In the genomic region with DNA sequence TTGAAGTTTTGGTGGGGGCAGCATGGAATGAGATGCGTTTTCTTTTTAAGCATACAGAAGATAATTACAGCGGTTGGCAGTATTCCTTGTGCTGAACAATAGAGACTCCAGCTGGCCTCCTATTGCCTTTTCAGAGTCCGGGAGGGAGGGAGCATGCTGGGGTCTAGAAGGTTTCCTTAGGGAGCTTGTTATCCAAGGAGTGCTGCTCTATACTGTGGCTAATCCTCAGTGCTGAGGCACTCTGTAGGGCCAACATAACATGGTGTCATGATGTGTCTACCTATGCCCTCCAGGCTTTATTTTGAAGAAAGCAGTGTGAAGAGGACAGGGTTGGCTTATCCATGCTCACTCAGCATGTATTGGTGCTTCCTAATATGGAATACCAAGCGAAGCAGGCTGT, we compare ENCODE assay signal across 13 mouse cellular contexts.
DNase-seq lines count a peak whose midpoint lies in the region; ATAC-seq lines count a peak whose summit lies in the region.
"Had no signal": no experiment of that assay in that cellular context is flagged by ENCODE, and none has a peak within 500 bp of the region (broad histone marks: within the 10 kb centered on the region; RNA-seq: fewer than 3 reads in every experiment).

No protein-coding gene starts in this region.

- DNase-seq in brain, adult 2 months (ENCODE audit: low read depth, low spot score) = peak; percentile 48
- peak; percentile 18 for DNase-seq in embryo, embryonic 11 days
- peak; percentile 34 for DNase-seq in hindbrain, embryonic 11.5 days (ENCODE audit: low spot score)
- no peak for DNase-seq in left cerebral cortex, postnatal 36 days (ENCODE audit: low spot score in 2 of 2)
- no peak for DNase-seq in gastrocnemius, postnatal 25 days
- DNase-seq: cerebellum, adult 9-11 months; kidney, postnatal 4 days; lung, adult 18-20 months; thymus, postnatal 4 days had no signal

- no peak overlapping the region for H3K27ac ChIP-seq in hindbrain, embryonic 11.5 days (ENCODE audit: low read depth, low read length)
- H3K27ac ChIP-seq in midbrain, embryonic 16.5 days (ENCODE audit: low read length) = no peak overlapping the region
- H3K27ac ChIP-seq in intestine, embryonic 16.5 days (ENCODE audit: low read length) = no peak overlapping the region
- H3K27ac ChIP-seq: intestine, embryonic 15.5 days; stomach, embryonic 15.5 days had no signal

- H3K36me3 ChIP-seq in hindbrain, embryonic 11.5 days (ENCODE audit: control insufficient read depth, insufficient read depth, low read length) = no peaks in the 10 kb centered on the region
- no peaks in the 10 kb centered on the region for H3K36me3 ChIP-seq in midbrain, embryonic 16.5 days (ENCODE audit: control insufficient read depth, insufficient read depth, low read length)
- no peaks in the 10 kb centered on the region for H3K36me3 ChIP-seq in intestine, embryonic 16.5 days (ENCODE audit: control insufficient read depth, insufficient read depth, low read length)
- H3K36me3 ChIP-seq: intestine, embryonic 15.5 days; stomach, embryonic 15.5 days had no signal

- no peaks in the 10 kb centered on the region for H3K9me3 ChIP-seq in hindbrain, embryonic 11.5 days (ENCODE audit: control insufficient read depth, low read length)
- no peaks in the 10 kb centered on the region for H3K9me3 ChIP-seq in midbrain, embryonic 16.5 days (replicated peaks; ENCODE audit: control insufficient read depth, low read length, poor library complexity, severe bottlenecking)
- no peaks in the 10 kb centered on the region for H3K9me3 ChIP-seq in intestine, embryonic 16.5 days (ENCODE audit: control insufficient read depth, low read length)
- H3K9me3 ChIP-seq: intestine, embryonic 15.5 days; stomach, embryonic 15.5 days had no signal

- no peak overlapping the region for H3K4me3 ChIP-seq in hindbrain, embryonic 11.5 days (ENCODE audit: low read depth, low read length)
- no peak overlapping the region for H3K4me3 ChIP-seq in midbrain, embryonic 16.5 days (ENCODE audit: low read depth, low read length)
- no peak overlapping the region for H3K4me3 ChIP-seq in intestine, embryonic 16.5 days (ENCODE audit: low read length)
- H3K4me3 ChIP-seq: intestine, embryonic 15.5 days; stomach, embryonic 15.5 days had no signal

- H3K27me3 ChIP-seq in hindbrain, embryonic 11.5 days (ENCODE audit: control insufficient read depth, insufficient read depth, low read length) = no peaks in the 10 kb centered on the region
- no peaks in the 10 kb centered on the region for H3K27me3 ChIP-seq in midbrain, embryonic 16.5 days (ENCODE audit: control insufficient read depth, insufficient read depth, low read depth, low read length)
- H3K27me3 ChIP-seq in intestine, embryonic 16.5 days (replicated peaks; ENCODE audit: control insufficient read depth, insufficient read depth, low read length) = no peaks in the 10 kb centered on the region
- H3K27me3 ChIP-seq: intestine, embryonic 15.5 days; stomach, embryonic 15.5 days had no signal

- WGBS in hindbrain, embryonic 11.5 days = 40% methylated on average over 4 of the region's 4 CpGs
- 22% methylated on average over 4 of the region's 4 CpGs for WGBS in midbrain, embryonic 16.5 days
- WGBS in intestine, embryonic 16.5 days = 67% methylated on average over 4 of the region's 4 CpGs

- H3K4me2 ChIP-seq in hindbrain, embryonic 11.5 days (replicated peaks; ENCODE audit: low read depth, low read length) = no peak overlapping the region
- H3K4me2 ChIP-seq in midbrain, embryonic 16.5 days (ENCODE audit: low read length) = no peak overlapping the region
- H3K4me2 ChIP-seq in intestine, embryonic 16.5 days (ENCODE audit: low read depth, low read length) = no peak overlapping the region
- H3K4me2 ChIP-seq: intestine, embryonic 15.5 days; stomach, embryonic 15.5 days had no signal

- H3K9ac ChIP-seq in hindbrain, embryonic 11.5 days (ENCODE audit: low read depth, low read length) = no peak overlapping the region
- H3K9ac ChIP-seq in midbrain, embryonic 16.5 days (ENCODE audit: low read depth, low read length) = no peak overlapping the region
- H3K9ac ChIP-seq in intestine, embryonic 16.5 days (ENCODE audit: low read depth, low read length) = no peak overlapping the region
- H3K9ac ChIP-seq: intestine, embryonic 15.5 days; stomach, embryonic 15.5 days had no signal

- intact Hi-C loops in left cerebral cortex, postnatal 36 days (cut with DNase I) = no loop called here

- H3K4me1 ChIP-seq in hindbrain, embryonic 11.5 days (replicated peaks; ENCODE audit: control insufficient read depth, insufficient read depth, low read length) = no peaks in the 10 kb centered on the region
- H3K4me1 ChIP-seq in midbrain, embryonic 16.5 days (ENCODE audit: control insufficient read depth, insufficient read depth, low read length) = peaks cover 9% of the 10 kb centered on the region
- H3K4me1 ChIP-seq in intestine, embryonic 16.5 days (ENCODE audit: control insufficient read depth, insufficient read depth, low read length) = 0 out of 2 replicates have a peak, but pooled peaks cover 3% of the 10 kb centered on the region
- H3K4me1 ChIP-seq: intestine, embryonic 15.5 days; stomach, embryonic 15.5 days had no signal

- peak; percentile 65 for ATAC-seq in hindbrain, embryonic 11.5 days (ENCODE audit: low FRiP score)
- ATAC-seq in midbrain, embryonic 16.5 days = peak; percentile 63; the same call in 1 of the 2 replicates
- no peak for ATAC-seq in intestine, embryonic 16.5 days
- ATAC-seq: intestine, embryonic 15.5 days had no signal

Comparison
In these comparisons a context has a peak if more than half of its experiments do, and no peak if none do; other contexts are left out.
1. DNase-seq: peak in brain, adult 2 months (single experiment), embryo, embryonic 11 days (single experiment) and hindbrain, embryonic 11.5 days (single experiment); none in left cerebral cortex, postnatal 36 days (0 of 2) and gastrocnemius, postnatal 25 days (single experiment).